In the genomic region with DNA sequence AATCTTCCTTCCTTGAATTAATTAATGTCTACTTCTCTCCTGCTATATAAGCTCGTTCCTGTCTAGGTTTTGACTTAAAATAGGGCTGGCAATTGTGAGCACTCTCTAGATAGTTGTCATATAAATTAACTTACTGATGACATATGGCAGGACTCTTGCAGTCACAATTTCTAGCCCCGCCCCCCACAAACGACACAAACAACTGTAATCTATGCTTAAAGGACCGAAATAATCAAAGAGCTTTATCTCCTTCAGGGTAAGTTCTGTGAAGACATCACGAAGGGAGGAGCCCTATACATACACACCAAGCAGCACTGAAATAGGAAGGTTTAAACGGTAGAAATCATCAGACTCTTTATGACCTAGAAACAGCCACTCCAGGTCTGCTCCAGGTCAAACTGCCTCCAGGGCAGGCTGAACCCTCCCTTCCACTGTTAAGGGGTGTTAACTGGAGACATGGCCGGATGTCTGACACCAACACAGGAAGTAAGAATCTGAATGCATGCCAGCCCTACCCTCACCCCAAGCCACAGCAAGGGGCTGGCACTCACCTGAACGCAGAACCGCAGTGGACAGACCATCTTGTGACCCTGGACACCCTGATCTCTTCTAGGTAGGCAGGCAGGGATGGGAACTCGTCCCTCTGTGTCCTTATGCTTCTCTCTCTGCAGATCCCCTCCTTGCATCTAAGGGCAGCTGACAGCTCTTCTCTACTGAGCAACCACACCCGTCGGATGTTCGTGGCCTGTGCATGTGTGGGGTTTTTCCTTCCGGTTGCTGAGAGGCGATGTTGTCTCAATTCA, we compare ENCODE assay signal across 8 mouse cellular contexts. TPM values are rescaled to one million over a fixed set of nuclear protein-coding genes. Genes with fewer than 3 reads are reported as not detected.
DNase-seq lines count a peak whose midpoint lies in the region; ATAC-seq and TF ChIP-seq lines count a peak whose summit lies in the region.

A gene (minus strand): TSS at position 757 of the 803 bp plus-strand sequence.

- no peak within 1 kb of the TSS for H3K9ac ChIP-seq in heart, embryonic 13.5 days
- H3K9ac ChIP-seq in kidney, embryonic 15.5 days = no peak within 1 kb of the TSS
- H3K9ac ChIP-seq in lung, embryonic 14.5 days = no peak within 1 kb of the TSS

- H3K9me3 ChIP-seq in heart, embryonic 13.5 days = no peaks in the 10 kb centered on the region
- no peaks in the 10 kb centered on the region for H3K9me3 ChIP-seq in kidney, embryonic 15.5 days (replicated peaks)
- H3K9me3 ChIP-seq in lung, embryonic 14.5 days (ENCODE audit: low read depth, low read length) = no peaks in the 10 kb centered on the region

- no peak for TF ChIP-seq CTCF in lung, embryonic 14.5 days (IDR thresholded peaks at IDR 0.05; ENCODE audit: low read depth)

- DNase-seq in urinary bladder, adult 2 months (ENCODE audit: low spot score) = no peak
- DNase-seq in urinary bladder, postnatal 25 days (ENCODE audit: low spot score) = no peak
- peak; percentile 51 for DNase-seq in lung, embryonic 14.5 days
- peak; percentile 51 for DNase-seq in skeletal muscle tissue, adult 2 months (ENCODE audit: low read depth, low spot score)
- no peak for DNase-seq in cerebellum, postnatal 4 days (ENCODE audit: low spot score in 2 of 2)

- H3K4me3 ChIP-seq in heart, embryonic 13.5 days = no peak within 1 kb of the TSS
- no peak within 1 kb of the TSS for H3K4me3 ChIP-seq in kidney, embryonic 15.5 days (replicated peaks)
- H3K4me3 ChIP-seq in lung, embryonic 14.5 days (ENCODE audit: low read depth, low read length) = no peak within 1 kb of the TSS

- ATAC-seq in heart, embryonic 13.5 days (ENCODE audit: extremely low read depth, insufficient number of reproducible peaks, low FRiP score, low TSS enrichment) = no peak
- no peak for ATAC-seq in kidney, embryonic 15.5 days (replicated peaks; ENCODE audit: low FRiP score)
- ATAC-seq in lung, embryonic 14.5 days (ENCODE audit: insufficient read depth) = peak; percentile 41; the same call in 1 of the 2 replicates
- ATAC-seq in frontal cortex, adult (ENCODE audit: low TSS enrichment) = no peak

- H3K4me1 ChIP-seq in heart, embryonic 13.5 days = peaks cover 4% of the 10 kb centered on the region; the same call in 1 of the 2 replicates
- peaks cover 13% of the 10 kb centered on the region for H3K4me1 ChIP-seq in kidney, embryonic 15.5 days
- H3K4me1 ChIP-seq in lung, embryonic 14.5 days (ENCODE audit: insufficient read depth) = peaks cover 5% of the 10 kb centered on the region; the same call in 1 of the 2 replicates

- H3K27me3 ChIP-seq in heart, embryonic 13.5 days (replicated peaks) = peaks cover 18% of the 10 kb centered on the region
- no peaks in the 10 kb centered on the region for H3K27me3 ChIP-seq in kidney, embryonic 15.5 days
- no peaks in the 10 kb centered on the region for H3K27me3 ChIP-seq in lung, embryonic 14.5 days (ENCODE audit: insufficient read depth, low read length)

- H3K27ac ChIP-seq in heart, embryonic 13.5 days (replicated peaks) = peak within 1 kb of the TSS; percentile 25; the same call in 1 of the 2 replicates
- H3K27ac ChIP-seq in kidney, embryonic 15.5 days = peak within 1 kb of the TSS; percentile 54; the same call in 1 of the 2 replicates
- H3K27ac ChIP-seq in lung, embryonic 14.5 days (ENCODE audit: low read depth) = no peak within 1 kb of the TSS

- WGBS in heart, embryonic 13.5 days = 52% methylated on average over 15 of the region's 15 CpGs
- WGBS in kidney, embryonic 15.5 days = 57% methylated on average over 15 of the region's 15 CpGs
- WGBS in lung, embryonic 14.5 days = 54% methylated on average over 15 of the region's 15 CpGs

- no peaks in the 10 kb centered on the region for H3K36me3 ChIP-seq in heart, embryonic 13.5 days
- H3K36me3 ChIP-seq in kidney, embryonic 15.5 days = no peaks in the 10 kb centered on the region
- H3K36me3 ChIP-seq in lung, embryonic 14.5 days (ENCODE audit: insufficient read depth) = no peaks in the 10 kb centered on the region

- peak within 1 kb of the TSS; percentile 26 for H3K4me2 ChIP-seq in heart, embryonic 13.5 days
- no peak within 1 kb of the TSS for H3K4me2 ChIP-seq in kidney, embryonic 15.5 days
- 0 out of 2 replicates have a peak within 1 kb of the TSS, but pooled peaks have one; percentile 5 for H3K4me2 ChIP-seq in lung, embryonic 14.5 days

RNA-seq across cellular contexts. Expression of the gene that starts here (rescaled TPM):
- 13.4 and 15.4 TPM in 2 replicates for polyA plus RNA-seq in urinary bladder, adult 2 months (2012; rRNA removed)
- polyA plus RNA-seq in heart, embryonic 13.5 days (2015; fragmentation: Nextera tagmentation; extraction: Ambion mirVana) = 18.5 and 19.3 TPM in 2 replicates
- 22.8 and 23.8 TPM in 2 replicates for polyA plus RNA-seq in kidney, embryonic 15.5 days (2015; fragmentation: Nextera tagmentation; extraction: Ambion mirVana)
- polyA plus RNA-seq in lung, embryonic 14.5 days (2014; fragmentation: Nextera tagmentation; extraction: Ambion mirVana) = 86.5 and 89.4 TPM in 2 replicates

Comparison
In these comparisons a context has a peak if more than half of its experiments do, and no peak if none do; other contexts are left out.
1. DNase-seq: peak in lung, embryonic 14.5 days (single experiment) and skeletal muscle tissue, adult 2 months (single experiment); none in urinary bladder, adult 2 months (single experiment), urinary bladder, postnatal 25 days (single experiment) and cerebellum, postnatal 4 days (0 of 2).